Mouse (Mus musculus): ENCODE measurements around the gene Nek11. TPM values are rescaled to one million over a fixed set of nuclear protein-coding genes. Genes with fewer than 3 reads are reported as not detected.
A peak's percentile ranks its signal among the peaks of the same experiment; 100 is the strongest.
"Not testable (repeated sequence)": the region's sequence is repeated elsewhere in the genome, so short reads cannot be mapped to it uniquely, and the experiment has no call there.

Nek11 gene
- total RNA-seq, 1 experiment from 2014 or later, result not detected

DNA sequence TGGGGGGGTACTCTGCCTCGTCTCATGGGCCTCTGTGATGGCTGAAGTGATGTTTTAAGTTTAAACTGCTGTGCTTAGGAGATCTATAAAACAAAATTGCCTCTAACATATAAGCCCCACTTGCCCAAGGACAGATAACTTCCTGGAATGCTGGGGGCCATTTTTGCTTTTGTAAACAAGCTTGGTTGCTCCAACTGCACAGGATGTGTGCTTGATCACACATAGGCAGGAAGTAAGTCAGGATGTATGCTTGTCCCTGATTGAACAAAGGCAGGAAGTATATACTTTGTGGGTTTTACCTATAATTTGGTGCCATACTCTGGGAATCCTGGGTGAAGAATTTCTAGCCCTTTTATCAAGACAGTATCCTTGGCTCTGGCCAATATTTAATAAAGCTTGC is 258.9 kb downstream of the Nek11 start:
- no peak for DNase-seq

DNA sequence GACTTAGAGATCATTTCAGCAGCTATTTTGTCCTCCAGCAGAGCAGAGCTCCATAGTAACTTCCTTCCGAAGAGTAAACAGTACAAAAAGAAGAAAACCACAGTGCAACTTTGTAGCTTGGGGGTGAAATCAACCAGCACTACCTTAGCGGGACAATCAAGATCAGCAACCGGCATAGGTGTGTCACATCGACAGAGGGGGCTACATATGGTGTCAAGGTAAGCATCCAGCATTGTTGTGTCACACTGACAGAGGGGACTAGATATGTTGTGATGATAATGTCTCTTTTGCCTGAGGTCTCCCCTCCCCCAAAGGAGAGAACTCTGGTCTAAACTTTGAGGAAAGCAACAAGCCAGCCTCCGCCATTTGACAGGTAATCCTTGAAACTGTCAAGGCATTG is 260.8 kb downstream of the Nek11 start:
- DNase-seq, result no peak

DNA sequence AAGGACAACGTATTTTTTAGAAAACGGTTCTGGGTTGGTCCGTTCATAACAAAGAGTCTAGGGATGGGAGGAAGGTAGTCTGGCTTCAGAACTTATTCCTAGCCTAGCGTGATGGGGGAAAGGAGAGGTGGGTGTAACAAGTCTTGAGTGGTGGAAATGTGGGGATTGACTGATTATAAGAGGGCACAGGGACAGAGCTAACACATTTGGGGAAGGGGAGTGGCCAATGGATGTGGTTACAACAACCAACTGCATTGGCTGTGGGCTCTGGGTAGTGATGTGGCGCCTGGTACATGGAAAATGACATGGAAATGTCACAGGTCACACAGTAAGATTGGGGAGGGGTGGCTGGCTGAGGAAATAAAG is 263.3 kb downstream of the Nek11 start:
- no peak for DNase-seq

GRCm38 (mm10) chr9:105131253-105132001 is 263.9 kb downstream of the Nek11 start, which contains the start of gene Nudt16:
Nudt16 (minus strand) TSS chr9:105131824.
- DNase-seq, result peak; percentile 87

DNA sequence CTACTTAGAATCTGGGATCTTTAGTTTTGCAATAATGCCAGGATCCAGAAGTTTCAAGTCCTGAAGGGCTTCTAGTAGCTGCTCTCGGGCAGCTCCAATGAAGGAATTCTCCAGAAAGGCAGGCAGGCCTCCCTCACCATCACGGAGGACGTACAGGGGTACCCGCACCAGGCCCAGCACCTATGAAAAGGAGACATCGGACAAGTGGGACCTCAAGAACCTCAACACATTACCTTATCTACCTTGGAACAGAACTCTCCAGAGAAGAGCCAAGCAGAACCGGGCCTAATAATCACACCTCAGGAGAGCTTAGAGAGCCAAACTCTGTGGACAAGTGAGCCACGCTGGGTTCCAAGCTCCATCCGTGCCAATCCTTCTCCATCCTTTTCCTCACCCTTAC is 265.0 kb downstream of the Nek11 start:
- no peak for DNase-seq

- DNase-seq, result not testable (repeated sequence)
Measured at GRCm38 (mm10) chr9:105125206-105125605, 270.1 kb downstream of the Nek11 start.

Other genes starting within 250 kb of the Nek11 start
- gene Aste1, start 132 bp downstream of the Nek11 start, total RNA-seq (2021), result 13.4 and 13.6 TPM in 2 replicates
- 71.8 and 76.2 TPM in 2 replicates for gene Atp2c1, start 131.8 kb upstream of the Nek11 start, total RNA-seq (2021)
- gene Pik3r4, start 247.5 kb upstream of the Nek11 start, total RNA-seq (2021), result 41.1 and 42.0 TPM in 2 replicates

Data from adrenal gland, postnatal 25 days (tissue).